Mouse (Mus musculus) heart, adult 2 months (tissue): ENCODE data around the gene Aprt.

ENCODE experiments used
- EP300 ChIP-seq: fragments of 200-500 bp; IDR thresholded peaks from 2 replicates; pipeline ENCODE4 v1.6.1; 2011; ENCODE audit warnings: low read depth, low read length, control low read depth; ENCODE audit not compliant: insufficient read depth
- POLR2A ChIP-seq: fragments of 200-500 bp; IDR thresholded peaks from 2 replicates; pipeline ENCODE4 v1.6.1; 2011; ENCODE audit warnings: mild to moderate bottlenecking, low read depth, low read length, control low read depth; ENCODE audit not compliant: insufficient read depth

DNA sequence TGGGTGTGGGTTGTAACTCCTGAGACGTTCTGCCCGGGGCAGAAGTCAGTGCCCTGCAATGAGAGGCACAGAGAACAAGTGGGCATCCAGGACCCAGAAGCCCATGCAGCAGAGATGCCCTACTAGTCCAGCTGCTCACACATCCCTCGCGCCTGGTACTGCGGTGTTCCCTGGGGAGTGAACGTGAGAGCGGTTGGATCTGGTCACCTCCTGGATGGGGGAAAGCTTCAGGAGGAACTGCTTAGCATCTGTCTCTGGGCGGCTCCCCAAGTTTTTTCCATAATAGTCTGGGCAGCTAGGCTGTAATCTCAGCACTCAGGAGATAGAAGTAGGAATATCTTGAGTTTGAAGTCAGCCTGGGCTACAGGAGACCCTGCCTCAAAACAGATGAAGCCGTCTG lies 8.3 kb upstream of the Aprt start:
- TF ChIP-seq POLR2A (no peak), EP300 (no peak)
